Mouse (Mus musculus): ENCODE measurements at regions not wholly inside any gene's neighbourhood (a gene's known extent, or its start where the extent isn't known, plus 50 kb on each side); places are given as distances from the start of the nearest gene placed in this dataset.

- Histone ChIP-seq H3K9me3 (ENCODE audit: control insufficient read depth, low read length) (no peaks in the 10 kb centered on the region), H3K36me3 (ENCODE audit: control insufficient read depth, insufficient read depth, low read length) (no peaks in the 10 kb centered on the region), H3K4me1 (replicated peaks; ENCODE audit: control insufficient read depth, insufficient read depth, low read length) (no peaks in the 10 kb centered on the region), H3K9ac (ENCODE audit: low read length) (no peak overlapping the region), H3K27me3 (ENCODE audit: control insufficient read depth, insufficient read depth, low read depth, low read length) (no peaks in the 10 kb centered on the region), H3K4me3 (ENCODE audit: low read length) (no peak overlapping the region), H3K4me2 (ENCODE audit: low read depth, low read length) (no peak overlapping the region), H3K27ac (ENCODE audit: low read length) (no peak overlapping the region)
- ATAC-seq (ENCODE audit: low read depth) = no peak
- WGBS = 61% methylated on average over 1 of the region's 1 CpGs
These were observed 108.1 kb downstream of the Gm10184 start for GRCm38 (mm10) chr17:89802148-89802547.

DNA sequence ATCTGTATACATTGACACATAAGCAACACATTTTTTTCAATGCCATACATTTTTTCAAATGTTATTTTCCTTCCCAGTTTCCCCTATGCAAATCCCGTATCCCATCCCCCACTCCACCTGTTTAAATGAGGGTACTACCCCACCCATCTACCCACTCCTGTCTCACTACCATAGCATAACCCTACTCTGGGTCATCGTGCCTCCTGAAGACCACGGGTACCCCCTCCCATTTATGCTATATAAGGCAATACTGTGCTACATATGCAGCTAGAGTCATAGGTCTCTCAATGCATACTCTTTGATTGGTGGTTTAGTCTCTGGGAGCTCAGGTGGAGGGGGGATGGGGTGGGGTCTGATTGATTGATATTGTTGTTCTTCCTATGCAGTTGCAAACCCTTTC is 132.7 kb downstream of the Gm10184 start:
- no peaks in the 10 kb centered on the region for H3K27me3 ChIP-seq (ENCODE audit: control insufficient read depth, insufficient read depth, low read depth, low read length)
- H3K36me3 ChIP-seq (ENCODE audit: control insufficient read depth, insufficient read depth, low read length) = no peaks in the 10 kb centered on the region
- H3K4me3 ChIP-seq (ENCODE audit: low read length) = no peak overlapping the region
- no peak overlapping the region for H3K9ac ChIP-seq (ENCODE audit: low read length)
- H3K9me3 ChIP-seq (ENCODE audit: control insufficient read depth, low read length) = no peaks in the 10 kb centered on the region
- H3K4me2 ChIP-seq (ENCODE audit: low read depth, low read length) = no peak overlapping the region
- no peak overlapping the region for H3K27ac ChIP-seq (ENCODE audit: low read length)
- no peak for ATAC-seq (ENCODE audit: low read depth)
- H3K4me1 ChIP-seq (replicated peaks; ENCODE audit: control insufficient read depth, insufficient read depth, low read length) = no peaks in the 10 kb centered on the region
- WGBS = 72% methylated on average over 3 of the region's 3 CpGs

GRCm38 (mm10) chr17:89766229-89766875 is 143.9 kb downstream of the Gm10184 start:
- ATAC-seq (ENCODE audit: low read depth) = peak; percentile 92
- Histone ChIP-seq H3K27ac (ENCODE audit: low read length) (peak overlapping the region; percentile 6; the same call in 1 of the 2 replicates), H3K4me3 (ENCODE audit: low read length) (no peak overlapping the region), H3K4me1 (replicated peaks; ENCODE audit: control insufficient read depth, insufficient read depth, low read length) (no peaks in the 10 kb centered on the region), H3K27me3 (ENCODE audit: control insufficient read depth, insufficient read depth, low read depth, low read length) (no peaks in the 10 kb centered on the region), H3K9ac (ENCODE audit: low read length) (no peak overlapping the region), H3K4me2 (ENCODE audit: low read depth, low read length) (no peak overlapping the region), H3K9me3 (ENCODE audit: control insufficient read depth, low read length) (no peaks in the 10 kb centered on the region), H3K36me3 (ENCODE audit: control insufficient read depth, insufficient read depth, low read length) (no peaks in the 10 kb centered on the region)
- WGBS = 41% methylated on average over 1 of the region's 1 CpGs

GRCm38 (mm10) chr17:89737418-89737817 is 172.8 kb downstream of the Gm10184 start:
- Histone ChIP-seq H3K4me3 (ENCODE audit: low read length) (no peak overlapping the region), H3K9ac (ENCODE audit: low read length) (no peak overlapping the region), H3K9me3 (ENCODE audit: control insufficient read depth, low read length) (no peaks in the 10 kb centered on the region), H3K36me3 (ENCODE audit: control insufficient read depth, insufficient read depth, low read length) (no peaks in the 10 kb centered on the region), H3K4me2 (ENCODE audit: low read depth, low read length) (no peak overlapping the region), H3K27me3 (ENCODE audit: control insufficient read depth, insufficient read depth, low read depth, low read length) (no peaks in the 10 kb centered on the region), H3K27ac (ENCODE audit: low read length) (no peak overlapping the region), H3K4me1 (replicated peaks; ENCODE audit: control insufficient read depth, insufficient read depth, low read length) (no peaks in the 10 kb centered on the region)
- WGBS = 84% methylated on average over 1 of the region's 1 CpGs
- no peak for ATAC-seq (ENCODE audit: low read depth)

DNA sequence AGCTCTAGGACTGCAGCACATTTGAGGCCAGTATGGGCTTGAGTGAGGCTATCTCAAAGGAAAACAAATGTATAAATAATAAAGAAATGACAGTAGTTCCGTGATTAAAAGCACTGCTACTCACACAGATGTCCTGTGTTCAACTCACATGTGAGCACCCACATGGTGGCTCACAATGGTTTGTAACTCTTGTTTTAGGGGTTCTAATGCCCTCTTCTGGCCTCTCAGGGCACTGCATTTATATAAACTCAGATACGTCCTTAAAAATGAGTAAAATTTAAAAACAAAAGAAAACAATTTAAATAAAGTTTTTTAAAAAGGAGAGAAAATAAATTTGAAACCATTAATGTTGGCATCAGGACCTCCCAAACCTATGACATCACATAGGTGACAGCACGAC is 184.7 kb downstream of the Gm10184 start:
- no peak for ATAC-seq (ENCODE audit: low read depth)
- WGBS = 49% methylated on average over 3 of the region's 3 CpGs
- Histone ChIP-seq H3K4me2 (ENCODE audit: low read depth, low read length) (no peak overlapping the region), H3K9ac (ENCODE audit: low read length) (no peak overlapping the region), H3K27me3 (ENCODE audit: control insufficient read depth, insufficient read depth, low read depth, low read length) (no peaks in the 10 kb centered on the region), H3K4me1 (replicated peaks; ENCODE audit: control insufficient read depth, insufficient read depth, low read length) (no peaks in the 10 kb centered on the region), H3K4me3 (ENCODE audit: low read length) (no peak overlapping the region), H3K9me3 (ENCODE audit: control insufficient read depth, low read length) (no peaks in the 10 kb centered on the region), H3K36me3 (ENCODE audit: control insufficient read depth, insufficient read depth, low read length) (no peaks in the 10 kb centered on the region), H3K27ac (ENCODE audit: low read length) (no peak overlapping the region)

DNA sequence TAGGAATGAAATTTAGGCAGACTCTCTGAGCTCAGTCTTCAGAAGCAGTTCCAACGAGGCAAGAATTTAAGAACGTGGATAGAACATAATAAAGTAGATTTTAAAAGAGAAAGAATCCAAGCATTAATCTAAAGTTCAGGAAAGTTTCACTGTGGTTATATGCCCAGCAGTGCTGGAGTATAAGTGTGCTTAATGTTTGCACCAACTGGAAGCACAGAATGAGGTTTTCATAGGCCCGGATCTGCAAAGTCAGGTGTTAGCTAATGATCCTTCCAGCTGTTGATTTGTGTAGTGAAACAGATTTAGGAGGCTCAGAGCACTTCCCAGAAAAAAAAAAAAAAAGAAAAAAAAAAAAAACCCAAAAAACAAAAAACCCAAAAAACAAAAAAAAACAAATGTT is 228.5 kb downstream of the Gm10184 start:
- no peak overlapping the region for H3K27ac ChIP-seq (ENCODE audit: low read length)
- H3K9ac ChIP-seq (ENCODE audit: low read length) = no peak overlapping the region
- H3K36me3 ChIP-seq (ENCODE audit: control insufficient read depth, insufficient read depth, low read length) = no peaks in the 10 kb centered on the region
- 68% methylated on average over 3 of the region's 3 CpGs for WGBS
- no peaks in the 10 kb centered on the region for H3K9me3 ChIP-seq (ENCODE audit: control insufficient read depth, low read length)
- H3K4me1 ChIP-seq (replicated peaks; ENCODE audit: control insufficient read depth, insufficient read depth, low read length) = no peaks in the 10 kb centered on the region
- no peaks in the 10 kb centered on the region for H3K27me3 ChIP-seq (ENCODE audit: control insufficient read depth, insufficient read depth, low read depth, low read length)
- H3K4me3 ChIP-seq (ENCODE audit: low read length) = no peak overlapping the region
- no peak for ATAC-seq (ENCODE audit: low read depth)
- no peak overlapping the region for H3K4me2 ChIP-seq (ENCODE audit: low read depth, low read length)

DNA sequence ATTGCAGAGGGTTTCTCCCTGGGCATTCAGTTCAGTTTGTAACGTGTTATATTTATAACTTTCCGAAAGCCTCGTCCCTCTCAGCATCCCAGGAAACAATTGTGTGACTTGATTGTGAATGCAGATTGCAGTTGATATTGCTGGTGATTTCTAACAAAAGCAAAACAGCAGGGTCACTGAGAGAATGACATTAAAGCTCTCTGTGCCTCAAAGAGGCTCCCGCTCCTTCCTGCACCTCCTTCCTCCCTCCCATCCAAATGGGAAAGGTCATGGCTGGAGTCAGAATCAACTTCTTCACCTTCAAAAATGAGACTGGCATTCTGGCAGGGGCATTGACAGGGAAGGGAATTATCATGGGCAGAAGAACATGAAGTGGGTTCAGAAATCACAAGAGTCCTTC is 251.9 kb downstream of the Gm10184 start:
- Histone ChIP-seq H3K9me3 (ENCODE audit: control insufficient read depth, low read length) (no peaks in the 10 kb centered on the region), H3K27ac (ENCODE audit: low read length) (no peak overlapping the region), H3K4me3 (ENCODE audit: low read length) (no peak overlapping the region), H3K4me1 (replicated peaks; ENCODE audit: control insufficient read depth, insufficient read depth, low read length) (no peaks in the 10 kb centered on the region), H3K9ac (ENCODE audit: low read length) (no peak overlapping the region), H3K27me3 (ENCODE audit: control insufficient read depth, insufficient read depth, low read depth, low read length) (no peaks in the 10 kb centered on the region), H3K36me3 (ENCODE audit: control insufficient read depth, insufficient read depth, low read length) (no peaks in the 10 kb centered on the region), H3K4me2 (ENCODE audit: low read depth, low read length) (no peak overlapping the region)
- WGBS = 67% methylated on average over 4 of the region's 4 CpGs
- no peak for ATAC-seq (ENCODE audit: low read depth)

DNA sequence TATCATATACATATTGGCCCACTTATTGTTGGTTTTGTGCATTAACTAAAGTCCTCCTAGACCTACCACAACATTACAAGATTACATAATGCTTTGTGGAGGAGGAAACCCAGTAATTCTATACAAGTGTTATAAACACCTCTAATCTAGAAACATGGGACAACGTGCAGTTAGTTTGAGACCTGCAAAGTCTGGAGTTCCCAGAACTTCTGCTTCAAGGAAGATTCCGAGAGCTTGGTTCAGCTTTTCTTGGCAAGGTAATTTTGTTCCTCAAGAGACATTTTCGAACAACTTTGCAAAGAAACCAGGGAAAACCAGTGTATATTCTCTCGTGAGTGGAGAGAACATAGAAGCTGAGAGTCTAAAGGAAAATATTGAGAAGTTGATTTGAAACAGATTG is 254.0 kb downstream of the Gm10184 start:
- Histone ChIP-seq H3K9ac (ENCODE audit: low read length) (no peak overlapping the region), H3K4me1 (replicated peaks; ENCODE audit: control insufficient read depth, insufficient read depth, low read length) (no peaks in the 10 kb centered on the region), H3K9me3 (ENCODE audit: control insufficient read depth, low read length) (no peaks in the 10 kb centered on the region), H3K27me3 (ENCODE audit: control insufficient read depth, insufficient read depth, low read depth, low read length) (no peaks in the 10 kb centered on the region), H3K27ac (ENCODE audit: low read length) (no peak overlapping the region), H3K4me2 (ENCODE audit: low read depth, low read length) (no peak overlapping the region), H3K4me3 (ENCODE audit: low read length) (no peak overlapping the region), H3K36me3 (ENCODE audit: control insufficient read depth, insufficient read depth, low read length) (no peaks in the 10 kb centered on the region)
- no peak for ATAC-seq (ENCODE audit: low read depth)
- WGBS = 82% methylated on average over 4 of the region's 4 CpGs

DNA sequence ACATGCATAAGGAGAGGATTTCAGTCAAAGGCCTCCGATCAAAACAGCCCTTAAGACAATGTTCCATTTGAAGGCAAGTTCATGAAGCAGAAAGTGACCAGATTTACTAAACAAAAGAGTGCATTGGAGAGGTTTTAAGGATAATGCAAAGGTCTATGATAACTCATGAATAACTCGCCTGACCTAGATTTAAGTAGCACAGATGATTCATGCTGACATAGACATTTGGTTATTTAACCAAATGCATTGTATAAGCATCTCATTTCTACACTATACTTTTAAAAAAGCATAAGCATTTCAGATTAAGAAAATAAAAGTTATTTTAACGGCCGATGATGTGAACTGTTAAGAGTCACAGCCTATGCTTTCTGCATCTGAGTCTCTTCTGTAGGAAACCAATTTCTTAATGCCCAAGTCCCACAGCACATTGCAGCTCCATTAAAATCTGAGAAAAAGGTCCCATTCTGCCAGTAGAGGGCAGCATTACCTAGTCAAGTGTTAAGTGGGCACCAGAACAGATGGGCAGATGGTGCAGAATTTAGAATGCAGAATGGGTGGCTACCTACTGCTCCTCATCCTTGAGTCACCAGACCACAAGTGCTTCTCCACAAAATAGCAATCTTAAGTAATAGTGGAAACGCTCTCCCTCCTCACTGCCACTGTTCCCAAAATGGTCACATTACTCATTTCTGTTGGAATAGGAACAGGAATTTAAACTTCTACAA is 256.0 kb downstream of the Gm10184 start:
- ATAC-seq (ENCODE audit: low read depth) = no peak
- H3K27me3 ChIP-seq (ENCODE audit: control insufficient read depth, insufficient read depth, low read depth, low read length) = no peaks in the 10 kb centered on the region

More for the DNA sequence above, 256.0 kb downstream of the Gm10184 start:
- no peaks in the 10 kb centered on the region for H3K9me3 ChIP-seq (ENCODE audit: control insufficient read depth, low read length)
- no peaks in the 10 kb centered on the region for H3K36me3 ChIP-seq (ENCODE audit: control insufficient read depth, insufficient read depth, low read length)
- H3K4me3 ChIP-seq (ENCODE audit: low read length) = no peak overlapping the region
- no peaks in the 10 kb centered on the region for H3K4me1 ChIP-seq (replicated peaks; ENCODE audit: control insufficient read depth, insufficient read depth, low read length)
- H3K9ac ChIP-seq (ENCODE audit: low read length) = no peak overlapping the region
- WGBS = 65% methylated on average over 5 of the region's 5 CpGs
- H3K4me2 ChIP-seq (ENCODE audit: low read depth, low read length) = no peak overlapping the region
- H3K27ac ChIP-seq (ENCODE audit: low read length) = no peak overlapping the region
